Mouse (Mus musculus) heart, postnatal 36 days (tissue): Measurements from ENCODE around the gene Tmem120b. TPM values are rescaled to one million over a fixed set of nuclear protein-coding genes. Genes with fewer than 3 reads are reported as not detected.

Experiments
- DNase-seq, 2 experiments: peaks; one replicate each; pipeline ENCODE4 v3.0.0; 2021 to 2022
- intact Hi-C: fragments of 180-260 bp; cut with DNase I; formaldehyde crosslinking; loops from one replicate; pipeline ENCODE4 v1.15.1; 2025
- total RNA-seq, 2 experiments: library from RNA; stranded (reverse); gene quantifications; 2 replicates each; pipeline ENCODE4 v1.2.3; 2021

Tmem120b gene
- total RNA-seq, 2 experiments from 2014 or later = 7.3 to 10.7 TPM

GRCm38 (mm10) chr5:123125105-123125504, 56.9 kb downstream of the Tmem120b start:
- intact Hi-C loops = no loop called here
- DNase-seq = no peak

GRCm38 (mm10) chr5:123125638-123126406, 57.6 kb downstream of the Tmem120b start:
- no peak for DNase-seq
- intact Hi-C loops = no loop called here

GRCm38 (mm10) chr5:123127031-123127430, 58.8 kb downstream of the Tmem120b start:
- intact Hi-C loops = no loop called here

GRCm38 (mm10) chr5:123128426-123129169, 60.4 kb downstream of the Tmem120b start:
- DNase-seq = no peak
- intact Hi-C loops = no loop called here

More at GRCm38 (mm10) chr5:123127031-123127430, 58.8 kb downstream of the Tmem120b start:
- DNase-seq = no peak

- no peak for DNase-seq
- intact Hi-C loops = no loop called here
Measured at GRCm38 (mm10) chr5:123129170-123129757, 61.0 kb downstream of the Tmem120b start.

GRCm38 (mm10) chr5:123130030-123130813, 62.0 kb downstream of the Tmem120b start:
- DNase-seq = no peak
- intact Hi-C loops = no loop called here

- intact Hi-C loops = no loop called here
- no peak for DNase-seq
Measured at GRCm38 (mm10) chr5:123130814-123131148, 62.6 kb downstream of the Tmem120b start.

- intact Hi-C loops = loop anchor here (1.0 kb wide), 5 partner anchors 15 to 69 kb away; no protein-coding TSS in a partner anchor
- DNase-seq = peak; percentile 86 to 91
Measured at GRCm38 (mm10) chr5:123132308-123133071, 64.3 kb downstream of the Tmem120b start, which contains the start of gene Rhof. Rhof (minus strand) TSS chr5:123132692.

GRCm38 (mm10) chr5:123133083-123133783, 65.0 kb downstream of the Tmem120b start:
- DNase-seq = peak; percentile 94

GRCm38 (mm10) chr5:123133784-123134143, 65.5 kb downstream of the Tmem120b start:
- no peak for DNase-seq
- intact Hi-C loops = loop anchor here (1.0 kb wide), 3 partner anchors 16 to 38 kb away; no protein-coding TSS in a partner anchor

More at GRCm38 (mm10) chr5:123133083-123133783, 65.0 kb downstream of the Tmem120b start:
- intact Hi-C loops = loop anchor here (1.0 kb wide), 3 partner anchors 16 to 38 kb away; no protein-coding TSS in a partner anchor

GRCm38 (mm10) chr5:123134186-123134874, 66.1 kb downstream of the Tmem120b start:
- peak; percentile 74 to 76 for DNase-seq
- intact Hi-C loops = no loop called here

- intact Hi-C loops = no loop called here
- DNase-seq = no peak
Measured at GRCm38 (mm10) chr5:123134875-123135382, 66.7 kb downstream of the Tmem120b start.

GRCm38 (mm10) chr5:123135471-123136360, 67.5 kb downstream of the Tmem120b start:
- intact Hi-C loops = no loop called here
- DNase-seq = peak; percentile 90 to 92

- peak; percentile 92 to 93 for DNase-seq
- intact Hi-C loops = no loop called here
Measured at GRCm38 (mm10) chr5:123136361-123137043, 68.3 kb downstream of the Tmem120b start.

GRCm38 (mm10) chr5:123137044-123137909, 69.1 kb downstream of the Tmem120b start:
- peak; percentile 83 to 89 for DNase-seq
- intact Hi-C loops = no loop called here

- DNase-seq = no peak
- intact Hi-C loops = no loop called here
Measured at GRCm38 (mm10) chr5:123137910-123138229, 69.7 kb downstream of the Tmem120b start.
